Mouse (Mus musculus): ENCODE measurements around the gene Lamb3. TPM values are rescaled to one million over a fixed set of nuclear protein-coding genes. Genes with fewer than 3 reads are reported as not detected.

The Lamb3 gene
- total RNA-seq, 2 experiments from 2014 or later = 2.0 to 4.5 TPM

- DNase-seq (ENCODE audit: low spot score in 2 of 2) = no peak
Measured at GRCm38 (mm10) chr1:193306832-193307231, 99.3 kb downstream of the Lamb3 start.

- DNase-seq (ENCODE audit: low spot score in 2 of 2) = no peak
Measured at GRCm38 (mm10) chr1:193309785-193310518, 102.5 kb downstream of the Lamb3 start.

- DNase-seq (ENCODE audit: low spot score in 2 of 2) = no peak
Measured at GRCm38 (mm10) chr1:193310519-193311085, 103.1 kb downstream of the Lamb3 start.

GRCm38 (mm10) chr1:193311596-193311995, 104.1 kb downstream of the Lamb3 start:
- no peak for DNase-seq (ENCODE audit: low spot score in 2 of 2)

GRCm38 (mm10) chr1:193315705-193316357, 108.3 kb downstream of the Lamb3 start:
- DNase-seq (ENCODE audit: low spot score in 2 of 2) = peak; percentile 61 to 83

GRCm38 (mm10) chr1:193316358-193316750, 108.9 kb downstream of the Lamb3 start:
- DNase-seq (ENCODE audit: low spot score in 2 of 2) = no peak

- peak; percentile 48 to 80 for DNase-seq (ENCODE audit: low spot score in 2 of 2)
Measured at GRCm38 (mm10) chr1:193317159-193317559, 109.7 kb downstream of the Lamb3 start.

- DNase-seq (ENCODE audit: low spot score in 2 of 2) = no peak
Measured at GRCm38 (mm10) chr1:193319721-193320120, 112.2 kb downstream of the Lamb3 start.

- no peak for DNase-seq (ENCODE audit: low spot score in 2 of 2)
Measured at GRCm38 (mm10) chr1:193320398-193320797, 112.9 kb downstream of the Lamb3 start.

GRCm38 (mm10) chr1:193323686-193324085, 116.2 kb downstream of the Lamb3 start:
- no peak for DNase-seq (ENCODE audit: low spot score in 2 of 2)

GRCm38 (mm10) chr1:193324224-193324623, 116.7 kb downstream of the Lamb3 start:
- no peak for DNase-seq (ENCODE audit: low spot score in 2 of 2)

- DNase-seq (ENCODE audit: low spot score in 2 of 2) = no peak
Measured at GRCm38 (mm10) chr1:193325891-193326290, 118.4 kb downstream of the Lamb3 start.

- DNase-seq (ENCODE audit: low spot score in 2 of 2) = no peak
Measured at GRCm38 (mm10) chr1:193326456-193327145, 119.1 kb downstream of the Lamb3 start.

GRCm38 (mm10) chr1:193327216-193327615, 119.7 kb downstream of the Lamb3 start:
- DNase-seq (ENCODE audit: low spot score in 2 of 2) = no peak

- DNase-seq (ENCODE audit: low spot score in 2 of 2) = no peak
Measured at GRCm38 (mm10) chr1:193327686-193328085, 120.2 kb downstream of the Lamb3 start.

- no peak for DNase-seq (ENCODE audit: low spot score in 2 of 2)
Measured at GRCm38 (mm10) chr1:193329557-193329956, 122.1 kb downstream of the Lamb3 start.

- peak; percentile 72 to 83 for DNase-seq (ENCODE audit: low spot score in 2 of 2)
Measured at GRCm38 (mm10) chr1:193330172-193330571, 122.7 kb downstream of the Lamb3 start.

- DNase-seq (ENCODE audit: low spot score in 2 of 2) = no peak
Measured at GRCm38 (mm10) chr1:193330626-193331025, 123.1 kb downstream of the Lamb3 start.

GRCm38 (mm10) chr1:193332018-193332417, 124.5 kb downstream of the Lamb3 start:
- DNase-seq (ENCODE audit: low spot score in 2 of 2) = no peak

GRCm38 (mm10) chr1:193332671-193333070, 125.2 kb downstream of the Lamb3 start:
- no peak for DNase-seq (ENCODE audit: low spot score in 2 of 2)

- no peak for DNase-seq (ENCODE audit: low spot score in 2 of 2)
Measured at GRCm38 (mm10) chr1:193333776-193334175, 126.3 kb downstream of the Lamb3 start.

- DNase-seq (ENCODE audit: low spot score in 2 of 2) = no peak
Measured at GRCm38 (mm10) chr1:193334546-193334945, 127.0 kb downstream of the Lamb3 start.
